Mouse (Mus musculus) layer of hippocampus, postnatal 10 days (tissue): ENCODE results near the gene Thnsl1. TPM values are rescaled to one million over a fixed set of nuclear protein-coding genes. Genes with fewer than 3 reads are reported as not detected.
"Not testable (repeated sequence)": the region's sequence is repeated elsewhere in the genome, so short reads cannot be mapped to it uniquely, and the experiment has no call there.

Experiments used
- DNase-seq, 2 experiments: peaks; one replicate each; pipeline ENCODE4 v3.0.0; 2021; ENCODE audit warnings: low spot score in 2 of 2
- total RNA-seq, 2 experiments: library from RNA; stranded (reverse); gene quantifications; 2 replicates each; pipeline ENCODE4 v1.2.3; 2021

Thnsl1 gene
- total RNA-seq, 2 experiments from 2014 or later = 18.8 TPM

DNA sequence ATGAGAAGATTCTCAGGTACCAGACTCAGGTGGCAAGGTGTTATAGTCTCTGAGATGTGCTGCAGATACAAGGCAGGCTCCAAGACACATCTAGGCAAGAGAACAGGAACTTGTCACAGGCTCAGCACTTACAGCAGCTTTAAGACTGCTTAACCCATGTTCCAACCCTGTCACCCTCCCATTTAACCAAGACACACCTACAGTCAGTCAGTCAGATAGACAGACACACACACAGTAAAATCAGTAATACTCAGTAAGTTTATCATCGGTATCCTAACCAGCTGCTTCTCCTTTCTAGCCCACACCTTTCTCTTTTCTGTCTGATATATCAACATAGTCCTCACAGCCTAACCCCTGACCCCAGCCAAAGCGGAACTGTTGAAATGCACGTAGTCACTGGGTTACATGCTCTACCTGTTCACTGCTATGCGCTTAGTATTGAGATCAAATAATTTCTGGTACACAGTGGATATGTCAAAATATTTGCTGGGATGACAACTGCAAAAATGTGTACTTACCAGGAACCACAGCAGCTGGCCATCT lies 30.4 kb downstream of the Thnsl1 start:
- no peak for DNase-seq

DNA sequence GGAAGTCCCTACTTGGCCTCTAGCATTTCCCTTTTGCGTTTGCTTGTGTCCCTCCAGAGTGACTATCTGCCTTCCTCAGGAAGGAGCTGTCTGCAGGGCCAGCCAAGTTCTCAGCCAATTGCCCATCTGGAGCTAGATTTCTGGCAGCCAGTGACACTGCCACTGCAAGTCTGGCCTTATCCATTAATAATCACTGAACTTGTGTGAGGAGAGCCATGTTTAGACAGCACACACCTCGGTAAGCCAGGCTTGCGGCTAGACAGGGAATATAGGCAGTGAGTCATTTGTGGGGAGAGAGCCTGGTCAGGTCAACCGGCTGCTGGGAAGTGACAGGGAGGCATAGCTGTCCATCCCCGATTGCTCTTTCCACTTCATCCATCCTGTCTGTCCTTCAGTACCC lies 31.3 kb downstream of the Thnsl1 start:
- no peak for DNase-seq

DNA sequence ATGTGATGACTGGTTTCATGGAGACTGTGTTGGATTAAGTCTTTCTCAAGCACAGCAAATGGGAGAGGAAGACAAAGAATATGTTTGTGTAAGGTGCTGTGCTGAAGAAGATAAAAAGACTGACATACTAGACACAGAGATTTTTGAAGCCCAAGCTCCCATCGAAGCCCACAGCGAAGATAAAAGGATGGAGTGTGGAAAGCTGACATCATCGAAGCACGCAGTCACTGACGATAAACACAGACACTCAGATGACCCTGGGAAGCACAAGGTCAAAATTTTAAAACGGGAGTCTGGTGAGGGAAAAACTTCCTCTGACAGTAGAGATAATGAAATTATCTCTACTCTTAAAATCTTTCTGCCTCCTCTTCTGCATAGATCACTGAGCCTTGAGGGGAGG lies 38.6 kb downstream of the Thnsl1 start:
- DNase-seq = not testable (repeated sequence)

DNA sequence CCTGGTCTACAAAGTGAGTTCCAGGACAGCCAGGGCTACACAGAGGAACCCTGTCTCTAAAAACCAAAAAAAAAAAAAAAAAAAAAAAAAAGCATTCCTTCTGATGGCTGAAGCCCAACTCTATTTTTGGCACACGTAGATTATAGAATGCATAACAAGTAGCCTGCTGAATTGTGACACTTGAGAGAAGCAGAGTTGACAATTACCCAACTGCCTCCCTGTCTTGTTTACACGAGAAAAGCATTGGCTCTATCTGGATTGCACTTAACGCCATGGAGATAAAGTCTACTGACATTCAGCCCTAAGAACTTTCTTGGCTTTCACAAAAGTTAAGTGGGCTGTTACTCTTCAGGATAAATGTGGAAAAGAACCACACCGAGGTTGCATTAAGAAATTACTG lies 39.5 kb downstream of the Thnsl1 start:
- DNase-seq = no peak

DNA sequence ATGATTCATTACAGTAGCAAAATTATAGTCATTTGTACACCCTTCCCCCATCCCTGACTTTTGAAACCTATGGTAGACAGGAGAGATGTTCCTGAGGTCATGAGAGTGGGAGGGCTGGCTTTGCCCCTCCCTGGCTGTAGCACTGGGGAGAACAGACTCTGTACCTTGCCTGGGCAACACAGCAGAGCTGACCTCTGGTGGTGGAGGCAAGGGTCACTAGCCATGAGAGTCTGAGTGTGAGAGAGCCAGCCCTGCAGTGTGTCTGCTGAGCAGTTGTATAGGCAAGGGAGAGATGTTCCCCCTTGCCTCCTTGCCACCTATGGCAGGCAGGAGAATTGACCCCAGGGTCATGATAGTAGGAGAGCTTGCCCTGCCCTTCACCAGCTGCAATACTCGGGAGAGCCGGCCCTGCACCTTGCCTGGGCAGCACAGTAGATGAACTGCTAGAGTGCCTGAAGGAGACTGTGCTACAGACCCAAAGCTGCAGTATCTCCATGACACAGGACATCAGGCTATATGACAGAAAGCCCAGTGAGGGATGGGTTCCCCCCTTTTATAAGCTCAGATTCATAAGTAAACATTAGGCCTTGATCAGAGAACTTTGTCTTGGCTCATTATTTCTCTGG lies 40.1 kb downstream of the Thnsl1 start:
- no peak for DNase-seq

DNA sequence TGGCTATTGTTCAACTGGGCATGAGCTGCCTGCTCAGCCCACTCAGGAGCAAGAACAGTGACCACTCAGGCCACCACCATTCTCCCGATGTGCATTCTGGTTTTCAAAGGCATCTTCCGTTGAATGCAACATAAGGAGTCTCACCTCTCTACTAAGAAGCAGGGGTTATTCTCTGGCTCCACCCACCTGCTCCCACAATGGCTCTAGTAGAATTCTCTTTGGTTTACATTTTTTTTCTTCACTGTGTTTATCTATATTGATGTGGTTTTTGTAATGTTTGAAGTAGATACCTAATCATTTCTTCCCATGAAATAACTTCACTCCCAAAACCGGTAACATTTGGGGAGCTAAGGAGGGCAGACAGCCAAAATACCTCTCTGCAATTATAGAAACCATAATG lies 48.1 kb downstream of the Thnsl1 start:
- no peak for DNase-seq

DNA sequence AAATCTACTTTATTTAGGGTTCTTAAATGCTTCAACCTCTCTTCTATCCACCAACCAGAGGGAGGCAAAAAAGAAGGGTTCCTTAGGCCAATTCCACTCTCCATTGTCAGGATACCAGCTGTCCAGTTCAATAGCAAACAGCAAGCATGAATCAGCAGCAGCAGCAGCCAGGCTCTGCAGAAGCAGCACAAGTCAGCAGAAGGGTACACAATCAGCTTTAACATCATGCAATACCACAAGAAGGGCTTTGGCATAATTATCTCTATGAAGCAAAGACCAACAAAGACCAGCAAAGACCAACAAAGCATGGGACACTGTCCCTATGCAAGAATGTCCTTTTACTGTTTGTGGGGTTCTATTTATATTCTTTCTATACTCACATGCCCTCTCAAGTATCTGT lies 48.8 kb downstream of the Thnsl1 start:
- no peak for DNase-seq

DNA sequence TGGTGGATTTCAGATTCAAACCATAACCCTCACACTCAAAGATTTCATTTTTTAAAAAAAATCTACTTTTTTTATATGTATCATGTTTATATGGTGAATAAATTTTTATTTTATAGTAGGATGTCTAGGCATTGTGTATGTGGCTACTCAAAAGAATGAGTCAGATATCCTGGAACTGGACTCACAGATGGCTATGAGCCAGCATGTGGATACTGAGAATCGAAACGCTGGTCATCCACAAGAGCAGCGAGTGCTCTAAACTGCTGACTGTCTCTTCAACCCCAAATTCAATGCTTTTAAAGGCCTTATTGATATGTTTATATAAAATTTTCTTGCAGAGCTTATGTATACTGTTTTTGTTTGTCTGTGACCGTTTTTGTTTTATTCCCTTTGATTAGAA lies 52.8 kb downstream of the Thnsl1 start:
- DNase-seq = no peak

DNA sequence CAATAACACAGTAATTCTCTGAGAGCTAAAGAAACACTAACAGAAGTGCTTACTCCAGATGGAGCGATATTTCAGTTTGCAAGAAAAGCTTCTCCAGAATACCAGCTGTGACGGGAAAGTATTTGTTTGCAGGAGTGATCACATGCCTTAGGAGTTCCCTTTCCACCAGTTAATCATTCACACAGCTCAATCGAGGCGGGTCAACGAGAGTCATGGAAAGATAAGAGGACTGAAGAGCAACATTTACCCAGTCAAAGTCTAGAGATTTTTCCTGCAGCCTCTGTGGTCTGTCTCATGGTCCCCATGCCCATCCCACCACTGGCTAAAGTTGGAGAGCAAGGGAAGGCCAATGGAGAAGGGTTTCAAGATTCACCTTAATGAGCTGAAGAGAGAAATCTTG lies 53.6 kb downstream of the Thnsl1 start:
- no peak for DNase-seq

DNA sequence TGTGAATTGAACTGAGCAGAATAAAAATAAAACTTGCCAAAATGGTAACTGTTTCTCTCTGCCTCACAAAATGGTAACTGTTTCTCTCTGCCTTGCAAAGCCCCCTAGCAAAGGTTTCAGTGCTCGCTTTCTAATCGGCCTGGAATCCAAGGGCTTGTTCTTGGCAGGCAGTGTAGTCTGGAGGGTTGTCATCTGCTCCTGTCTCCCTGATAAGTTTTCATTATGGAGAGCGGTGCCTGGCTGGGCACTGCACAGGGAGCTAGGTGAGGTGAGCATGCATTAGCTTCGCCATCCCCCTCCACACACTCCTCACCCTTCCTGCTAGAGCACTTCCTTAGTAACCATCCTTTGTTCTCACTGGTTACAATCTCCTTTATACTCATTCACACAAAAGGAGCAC lies 54.5 kb downstream of the Thnsl1 start:
- no peak for DNase-seq

DNA sequence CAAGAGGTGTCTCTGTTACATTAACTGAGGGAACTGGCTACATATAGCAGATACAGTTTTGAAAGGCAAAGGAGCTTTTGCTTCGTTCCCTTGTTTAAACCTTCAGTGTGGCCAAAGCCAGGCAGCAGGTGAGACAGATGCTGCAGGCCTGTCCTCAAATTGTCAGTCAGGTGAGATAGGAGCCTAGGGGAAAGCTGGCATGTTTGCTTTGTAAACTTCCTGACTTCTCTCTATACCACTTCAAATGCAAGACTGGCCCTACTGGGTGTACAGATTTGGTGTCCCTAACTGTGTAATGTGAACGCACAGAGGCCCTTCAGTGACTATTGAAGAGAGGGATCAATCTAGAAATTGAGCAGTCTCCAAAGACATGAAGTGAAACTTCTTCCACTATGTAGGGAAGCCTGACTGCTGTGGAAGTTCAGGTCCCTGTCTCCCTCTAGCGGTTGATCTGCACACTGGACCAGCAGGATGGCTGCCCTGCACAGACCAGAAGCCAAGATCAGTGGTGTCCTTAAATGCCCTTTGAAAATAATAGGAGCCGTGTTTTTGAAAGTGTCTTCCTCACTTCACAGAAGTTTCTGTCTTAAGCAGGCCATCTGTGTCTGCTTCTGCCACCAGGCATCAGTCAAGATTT lies 56.0 kb downstream of the Thnsl1 start:
- DNase-seq = peak; percentile 67

DNA sequence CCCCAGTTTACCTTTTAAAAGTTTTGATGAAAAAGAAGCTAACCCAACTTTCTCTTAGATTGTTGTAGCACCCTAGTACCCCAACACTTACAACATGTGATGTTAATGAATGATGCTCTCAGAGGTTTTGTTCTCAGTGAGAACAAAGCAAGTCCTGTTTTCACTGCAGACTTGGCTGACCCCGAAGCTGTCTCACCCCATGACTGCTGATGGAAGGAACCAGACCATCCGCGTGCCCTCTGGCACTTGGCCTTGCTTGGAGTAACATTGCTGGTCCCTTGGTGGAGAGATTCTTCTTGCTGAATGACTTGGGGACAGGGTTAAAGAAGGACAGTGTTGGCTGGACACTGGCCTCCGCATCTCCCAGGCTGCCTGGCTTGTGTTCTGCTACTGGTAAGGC lies 58.5 kb downstream of the Thnsl1 start:
- no peak for DNase-seq

Other genes with a start within 250 kb of the Thnsl1 start
- 100 to 1,000 TPM; 305 to 313 TPM for gene Arhgap21, start 236.8 kb upstream of the Thnsl1 start, total RNA-seq
- gene Enkur, start 359 bp upstream of the Thnsl1 start, total RNA-seq = 1 to 10 TPM; 4.9 to 6.9 TPM
- gene Gpr158, start 161.8 kb downstream of the Thnsl1 start, total RNA-seq = 10 to 100 TPM; 51.8 to 53.9 TPM